Mouse (Mus musculus): ENCODE results near the gene Tmem40. TPM values are rescaled to one million over a fixed set of nuclear protein-coding genes. Genes with fewer than 3 reads are reported as not detected.

Tmem40 gene
- polyA plus RNA-seq (2015; fragmentation: Nextera tagmentation; extraction: Ambion mirVana): 23.9 and 28.9 TPM in 2 replicates

DNA sequence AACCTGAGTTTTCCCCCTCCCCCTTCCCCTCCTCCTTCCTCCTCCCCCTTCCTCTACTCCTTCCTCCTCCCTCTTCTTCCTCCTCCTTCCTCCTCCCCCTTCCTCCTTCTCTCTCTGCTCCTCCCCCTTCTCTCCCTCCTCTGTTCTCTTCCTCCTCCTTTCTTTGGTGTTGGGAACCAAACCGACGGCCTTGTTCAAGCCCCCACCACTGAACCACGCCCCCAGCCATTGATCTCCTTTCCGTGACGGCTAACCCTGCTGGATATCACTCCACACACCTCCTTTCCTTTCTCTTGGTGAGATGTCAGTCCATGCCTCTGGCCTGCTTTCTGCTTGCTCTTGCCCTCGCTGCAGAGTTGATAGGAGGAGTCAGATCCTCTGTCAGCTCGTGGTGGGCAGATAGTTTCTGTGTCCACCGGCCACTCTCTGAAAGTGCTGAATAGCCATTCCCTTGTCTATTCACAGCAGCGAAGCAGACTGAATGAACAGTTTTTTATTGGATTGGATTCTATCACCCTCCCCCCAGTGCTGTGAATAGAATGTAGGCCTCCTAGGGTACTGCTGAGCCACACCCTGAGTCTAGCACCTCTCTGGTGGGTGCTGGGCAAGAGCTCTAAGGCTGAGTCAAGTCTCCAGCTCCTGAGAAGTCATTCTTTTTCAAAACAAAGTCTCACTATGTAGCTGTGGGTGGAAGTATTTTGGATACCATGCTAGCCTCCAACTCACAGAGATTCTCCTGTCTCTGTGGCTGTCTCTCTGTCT lies at the start of gene Tmem40:
Tmem40 (minus strand) TSS at position 416 of the 762 bp plus-strand sequence.
- ATAC-seq (ENCODE audit: insufficient number of reproducible peaks, low FRiP score, low TSS enrichment, low read depth): peak; percentile 4; the same call in 1 of the 2 replicates
- whole genome bisulfite sequencing: 9% methylated on average over 9 of the region's 9 CpGs
- H3K4me1 ChIP-seq: peaks cover 28% of the 10 kb centered on the region
- H3K9me3 ChIP-seq (replicated peaks): no peaks in the 10 kb centered on the region
- no peak within 1 kb of the TSS for H3K4me2 ChIP-seq (replicated peaks)
- peak within 1 kb of the TSS; percentile 39 for H3K27ac ChIP-seq (replicated peaks)
- H3K27me3 ChIP-seq: no peaks in the 10 kb centered on the region
- H3K9ac ChIP-seq: no peak within 1 kb of the TSS
- H3K36me3 ChIP-seq: no peaks in the 10 kb centered on the region
- no peak within 1 kb of the TSS for H3K4me3 ChIP-seq (replicated peaks)

DNA sequence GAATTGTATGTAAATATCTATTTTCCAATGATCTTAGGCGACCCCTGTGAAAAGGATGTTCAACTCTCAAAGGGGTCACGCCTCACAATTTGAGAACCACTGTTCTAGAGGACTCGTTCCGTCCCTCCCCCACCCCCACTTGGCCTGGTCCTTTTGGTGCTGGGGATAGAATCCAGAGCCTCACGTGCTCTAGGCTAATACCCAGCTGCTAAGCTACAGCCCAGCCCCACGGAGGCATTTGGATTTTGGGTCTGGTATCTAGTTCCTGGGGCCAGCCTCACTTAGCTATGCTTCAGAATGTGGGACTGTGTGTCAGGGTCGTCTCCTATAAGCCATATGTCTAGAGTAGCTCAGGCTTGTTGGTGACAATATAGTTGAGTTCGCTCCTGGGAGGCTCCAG lies 49.4 kb upstream of the Tmem40 start:
- Histone ChIP-seq H3K9ac (no peak overlapping the region), H3K4me1 (peaks cover 9% of the 10 kb centered on the region), H3K27ac (replicated peaks) (no peak overlapping the region), H3K4me3 (replicated peaks) (no peak overlapping the region), H3K4me2 (replicated peaks) (no peak overlapping the region), H3K36me3 (peaks cover 8% of the 10 kb centered on the region), H3K9me3 (replicated peaks) (no peaks in the 10 kb centered on the region), H3K27me3 (no peaks in the 10 kb centered on the region)
- WGBS: 65% methylated on average over 8 of the region's 8 CpGs
- ATAC-seq (ENCODE audit: insufficient number of reproducible peaks, low FRiP score, low TSS enrichment, low read depth): no peak

DNA sequence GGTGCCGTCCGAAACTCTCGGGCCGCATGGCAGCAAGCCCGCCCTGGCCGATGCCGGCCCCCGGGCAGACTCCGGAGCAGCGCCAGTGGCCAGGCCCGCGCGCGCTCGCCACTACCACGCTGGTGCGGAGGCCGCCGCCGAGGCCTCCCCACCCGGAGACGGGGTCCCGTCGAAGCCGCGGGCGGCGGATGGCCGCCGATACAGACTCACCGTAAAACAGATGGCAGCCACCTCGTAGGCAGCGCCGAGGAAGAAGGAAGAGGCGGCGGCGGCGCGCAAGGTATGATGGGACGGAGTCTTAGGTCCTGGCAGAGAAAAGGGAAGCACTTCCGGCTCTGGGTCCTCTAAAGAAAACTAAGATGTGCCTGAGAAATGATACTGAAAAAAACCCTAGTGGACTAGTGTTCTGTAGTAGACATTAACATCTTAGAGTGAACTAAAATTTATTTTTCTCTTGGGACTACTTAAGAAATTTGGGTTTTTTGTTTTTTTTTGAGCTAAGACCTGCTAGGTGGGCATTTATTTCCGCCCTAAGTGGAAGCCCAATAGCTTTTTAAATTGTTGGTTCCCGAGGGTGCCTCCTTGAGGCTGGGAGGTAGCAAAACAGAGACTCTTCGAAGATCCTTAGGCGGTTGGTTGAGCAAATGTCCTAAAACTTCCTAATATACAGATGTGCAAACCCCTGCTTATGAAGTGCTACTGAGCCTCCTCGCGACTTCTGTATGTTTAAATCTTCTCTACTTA lies 46.5 kb upstream of the Tmem40 start, which contains the start of gene Rpl32:
Rpl32 (minus strand) TSS at position 260 of the 744 bp plus-strand sequence.
- peak within 1 kb of the TSS; percentile 85 for H3K9ac ChIP-seq
- peak; percentile 86 for ATAC-seq (ENCODE audit: insufficient number of reproducible peaks, low FRiP score, low TSS enrichment, low read depth)
- no peaks in the 10 kb centered on the region for H3K9me3 ChIP-seq (replicated peaks)
- H3K27ac ChIP-seq (replicated peaks): peak within 1 kb of the TSS; percentile 97
- H3K4me2 ChIP-seq (replicated peaks): peak within 1 kb of the TSS; percentile 80
- peak within 1 kb of the TSS; percentile 77 for H3K4me3 ChIP-seq (replicated peaks)
- H3K36me3 ChIP-seq: peaks cover 37% of the 10 kb centered on the region
- WGBS: under 1% methylated on average over 47 of the region's 47 CpGs
- peaks cover 22% of the 10 kb centered on the region for H3K4me1 ChIP-seq
- H3K27me3 ChIP-seq: no peaks in the 10 kb centered on the region

- ATAC-seq (ENCODE audit: insufficient number of reproducible peaks, low FRiP score, low TSS enrichment, low read depth): no peak
- H3K9ac ChIP-seq: peak overlapping the region; percentile 85
- no peaks in the 10 kb centered on the region for H3K27me3 ChIP-seq
- H3K4me2 ChIP-seq (replicated peaks): peak overlapping the region; percentile 80
- under 1% methylated on average over 22 of the region's 22 CpGs for WGBS
- peaks cover 42% of the 10 kb centered on the region for H3K36me3 ChIP-seq
- H3K9me3 ChIP-seq (replicated peaks): no peaks in the 10 kb centered on the region
- H3K27ac ChIP-seq (replicated peaks): peak overlapping the region; percentile 97
- peak overlapping the region; percentile 77 for H3K4me3 ChIP-seq (replicated peaks)
- H3K4me1 ChIP-seq: peaks cover 24% of the 10 kb centered on the region
These were observed 45.9 kb upstream of the Tmem40 start for GRCm38 (mm10) chr6:115808196-115808487.

GRCm38 (mm10) chr6:115807464-115808195 lies 45.4 kb upstream of the Tmem40 start:
- H3K9me3 ChIP-seq (replicated peaks): no peaks in the 10 kb centered on the region
- WGBS: 3% methylated on average over 15 of the region's 15 CpGs
- H3K4me1 ChIP-seq: peaks cover 24% of the 10 kb centered on the region
- peak overlapping the region; percentile 77 for H3K4me3 ChIP-seq (replicated peaks)
- no peak for ATAC-seq (ENCODE audit: insufficient number of reproducible peaks, low FRiP score, low TSS enrichment, low read depth)
- peaks cover 47% of the 10 kb centered on the region for H3K36me3 ChIP-seq
- peak overlapping the region; percentile 80 for H3K4me2 ChIP-seq (replicated peaks)
- no peaks in the 10 kb centered on the region for H3K27me3 ChIP-seq
- H3K27ac ChIP-seq (replicated peaks): peak overlapping the region; percentile 97
- H3K9ac ChIP-seq: peak overlapping the region; percentile 85

DNA sequence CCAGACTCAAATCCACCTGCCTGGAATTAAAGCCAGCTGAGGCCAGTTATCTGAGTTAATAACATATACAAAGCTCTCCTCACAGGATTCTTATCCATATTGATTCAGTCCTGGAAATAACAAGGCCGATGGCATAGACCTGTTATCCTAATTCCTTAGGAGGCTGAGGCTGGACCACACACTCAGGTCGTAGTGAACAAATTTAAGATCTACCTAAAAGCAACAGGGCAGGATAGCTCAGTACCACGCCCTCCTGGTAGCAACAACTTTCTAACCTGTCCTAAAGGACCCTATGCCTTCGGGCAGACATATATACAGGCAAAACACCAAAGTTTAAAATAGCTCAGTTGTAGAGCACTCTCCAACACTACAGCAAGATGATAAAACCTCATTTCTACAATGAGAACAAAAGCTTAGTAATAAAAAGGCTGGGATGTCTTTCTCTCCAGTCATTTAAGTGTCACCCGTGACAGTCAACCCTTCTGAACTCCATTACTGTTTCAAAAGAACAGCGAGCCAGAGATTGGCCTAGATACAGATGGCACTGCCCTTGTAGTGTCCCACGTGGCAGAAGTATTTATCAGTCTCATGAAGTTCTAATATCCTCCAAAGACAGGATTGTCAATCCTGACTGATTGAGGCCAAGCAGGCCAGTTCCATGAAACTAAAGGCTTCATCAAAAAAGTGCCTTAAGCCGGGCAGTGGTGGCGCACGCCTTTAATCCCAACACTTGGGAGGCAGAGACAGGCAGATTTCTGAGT lies 42.4 kb upstream of the Tmem40 start:
- H3K9ac ChIP-seq: no peak overlapping the region
- H3K36me3 ChIP-seq: peaks cover 75% of the 10 kb centered on the region
- no peak for ATAC-seq (ENCODE audit: insufficient number of reproducible peaks, low FRiP score, low TSS enrichment, low read depth)

DNA sequence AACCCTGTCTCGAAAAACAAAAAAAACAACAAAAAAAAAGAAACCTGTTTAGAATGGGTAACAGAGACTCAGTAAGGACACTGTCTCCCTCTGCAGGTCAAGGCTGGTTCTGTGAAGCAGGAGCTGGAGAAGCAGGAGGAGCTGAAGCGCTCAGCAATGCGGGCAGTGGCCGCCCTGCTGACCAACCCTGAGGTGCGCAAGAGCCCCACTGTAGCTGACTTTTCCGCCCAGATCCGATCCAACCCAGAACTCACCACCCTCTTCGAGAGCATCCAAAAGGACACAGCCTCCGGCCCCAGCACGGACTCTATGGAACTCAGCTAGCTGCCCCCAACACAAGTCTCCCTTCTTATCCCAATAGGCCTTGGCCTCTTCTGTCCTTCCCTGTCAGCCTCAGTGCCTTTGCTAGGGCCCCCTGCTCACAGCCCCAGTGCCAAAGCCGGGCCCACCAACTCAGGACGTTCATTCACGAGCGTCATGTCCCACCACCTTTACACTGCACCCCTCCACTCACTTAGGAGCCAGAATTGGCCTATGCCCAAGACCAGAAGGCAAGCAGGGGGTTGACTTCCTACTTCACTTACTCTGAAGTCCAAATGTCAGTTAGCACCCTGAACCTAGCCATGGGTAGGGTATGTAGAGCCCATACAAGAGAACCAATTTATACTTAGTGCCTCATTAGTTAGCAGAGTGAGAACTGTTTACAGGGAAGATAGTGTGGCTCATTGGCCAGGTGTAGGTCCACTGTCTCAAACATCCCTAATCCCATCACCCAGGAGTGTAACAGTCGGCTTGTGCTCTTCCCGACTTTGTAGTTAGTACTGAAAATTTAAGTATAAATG lies 41.6 kb upstream of the Tmem40 start:
- H3K4me1 ChIP-seq: peaks cover 24% of the 10 kb centered on the region
- no peak overlapping the region for H3K4me3 ChIP-seq (replicated peaks)
- no peak overlapping the region for H3K4me2 ChIP-seq (replicated peaks)
- H3K27me3 ChIP-seq: no peaks in the 10 kb centered on the region
- no peak for ATAC-seq (ENCODE audit: insufficient number of reproducible peaks, low FRiP score, low TSS enrichment, low read depth)
- H3K9me3 ChIP-seq (replicated peaks): no peaks in the 10 kb centered on the region
- WGBS: 40% methylated on average over 16 of the region's 16 CpGs
- H3K9ac ChIP-seq: no peak overlapping the region
- H3K27ac ChIP-seq (replicated peaks): no peak overlapping the region; the same call in 1 of the 2 replicates
- H3K36me3 ChIP-seq: peaks cover 84% of the 10 kb centered on the region

More for the DNA sequence above, 42.4 kb upstream of the Tmem40 start:
- H3K27me3 ChIP-seq: no peaks in the 10 kb centered on the region
- WGBS: 58% methylated on average over 10 of the region's 10 CpGs
- peaks cover 24% of the 10 kb centered on the region for H3K4me1 ChIP-seq
- no peak overlapping the region for H3K4me3 ChIP-seq (replicated peaks)
- H3K4me2 ChIP-seq (replicated peaks): no peak overlapping the region
- no peaks in the 10 kb centered on the region for H3K9me3 ChIP-seq (replicated peaks)
- H3K27ac ChIP-seq (replicated peaks): no peak overlapping the region; the same call in 1 of the 2 replicates

DNA sequence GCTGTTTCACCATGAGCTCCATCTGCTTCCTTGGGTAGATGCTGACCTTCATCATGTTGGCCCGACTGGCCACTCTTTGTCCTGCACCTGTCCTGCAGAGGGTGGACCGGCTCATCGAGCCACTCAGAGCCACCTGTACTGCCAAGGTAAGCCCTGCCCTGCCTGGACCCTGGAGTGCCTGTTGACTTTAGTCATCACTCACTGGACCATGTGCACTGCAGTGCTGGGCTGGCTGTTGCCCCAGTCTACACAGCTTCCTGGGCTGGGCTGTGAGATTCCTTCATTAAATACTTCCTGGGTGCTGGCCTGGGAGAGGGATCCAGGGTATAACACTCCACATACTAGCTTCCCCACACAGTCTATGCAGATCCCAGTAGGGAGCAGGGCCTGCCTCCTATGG lies 39.6 kb upstream of the Tmem40 start:
- Histone ChIP-seq H3K36me3 (peaks cover 97% of the 10 kb centered on the region), H3K4me1 (peaks cover 17% of the 10 kb centered on the region), H3K9me3 (replicated peaks) (no peaks in the 10 kb centered on the region), H3K9ac (no peak overlapping the region), H3K4me2 (replicated peaks) (no peak overlapping the region), H3K27ac (replicated peaks) (no peak overlapping the region), H3K4me3 (replicated peaks) (no peak overlapping the region), H3K27me3 (no peaks in the 10 kb centered on the region)
- ATAC-seq (ENCODE audit: insufficient number of reproducible peaks, low FRiP score, low TSS enrichment, low read depth): no peak
- WGBS: 89% methylated on average over 3 of the region's 3 CpGs

DNA sequence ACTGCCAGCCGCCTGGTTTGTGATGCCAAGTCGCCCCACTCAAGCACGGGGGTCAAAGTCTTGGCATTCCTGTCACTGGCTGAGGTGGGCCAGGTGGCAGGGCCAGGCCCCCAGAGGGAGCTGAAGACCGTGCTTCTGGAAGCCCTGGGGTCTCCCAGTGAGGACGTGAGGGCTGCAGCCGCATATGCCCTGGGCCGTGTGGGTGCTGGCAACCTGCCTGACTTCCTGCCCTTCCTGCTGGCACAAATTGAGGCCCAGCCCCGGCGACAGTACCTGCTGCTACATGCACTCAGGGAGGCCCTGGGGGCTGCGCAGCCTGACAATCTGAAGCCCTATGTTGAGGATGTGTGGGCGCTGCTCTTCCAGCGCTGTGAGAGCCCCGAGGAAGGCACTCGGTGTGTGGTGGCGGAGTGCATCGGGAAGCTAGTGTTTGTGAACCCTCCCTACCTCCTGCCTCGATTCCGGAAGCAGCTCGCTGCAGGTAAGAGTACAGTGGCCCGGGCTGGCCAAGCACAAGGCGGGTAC lies 30.5 kb upstream of the Tmem40 start:
- peaks cover 11% of the 10 kb centered on the region for H3K4me1 ChIP-seq
- H3K36me3 ChIP-seq: peaks cover 98% of the 10 kb centered on the region
- H3K9ac ChIP-seq: no peak overlapping the region
- no peak overlapping the region for H3K4me3 ChIP-seq (replicated peaks)
- no peaks in the 10 kb centered on the region for H3K9me3 ChIP-seq (replicated peaks)
- 0 out of 2 replicates have a peak overlapping the region, but pooled peaks have one; percentile 10 for H3K4me2 ChIP-seq (replicated peaks)
- peak overlapping the region; percentile 61; the same call in 1 of the 2 replicates for H3K27ac ChIP-seq (replicated peaks)
- ATAC-seq (ENCODE audit: insufficient number of reproducible peaks, low FRiP score, low TSS enrichment, low read depth): 0 out of 2 replicates have a peak, but pooled peaks have one; percentile 13
- no peaks in the 10 kb centered on the region for H3K27me3 ChIP-seq
- 74% methylated on average over 21 of the region's 21 CpGs for WGBS
